Mouse (Mus musculus): ENCODE data around the gene Slc25a11.

Gene Slc25a11

GRCm38 (mm10) chr11:70646691-70647650, at the start of gene Slc25a11, which contains the start of gene Rnf167:
Gene Slc25a11 (minus strand): TSS chr11:70647479.
Gene Rnf167 (plus strand): TSS chr11:70647235.
- DNase-seq (ENCODE audit: low spot score in 2 of 2) = peak; percentile 98

- DNase-seq (ENCODE audit: low spot score in 2 of 2) = no peak
Measured at GRCm38 (mm10) chr11:70693504-70693903, 46.2 kb upstream of the Slc25a11 start.

GRCm38 (mm10) chr11:70689578-70689977, 42.3 kb upstream of the Slc25a11 start:
- DNase-seq (ENCODE audit: low spot score in 2 of 2) = no peak

DNA sequence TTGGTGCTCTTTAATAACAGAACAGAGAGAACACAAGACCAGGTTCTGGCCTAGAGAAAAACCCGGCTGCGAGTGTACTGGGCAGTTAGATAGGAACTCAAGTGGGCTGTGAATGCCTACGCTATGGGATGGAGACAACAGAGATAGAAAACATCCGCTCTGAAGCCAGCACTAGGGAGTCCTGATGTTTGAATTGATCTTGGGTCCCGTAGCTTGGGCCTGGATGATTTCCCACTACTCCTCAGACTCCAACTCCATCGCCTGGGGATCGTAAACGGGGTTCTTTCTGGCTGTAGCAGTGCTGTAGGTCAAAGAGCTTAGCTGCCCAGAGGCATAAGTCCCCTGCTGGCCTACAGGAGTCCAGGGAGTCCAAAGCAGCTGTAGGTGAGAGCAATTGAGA, 41.1 kb upstream of the Slc25a11 start:
- DNase-seq (ENCODE audit: low spot score in 2 of 2) = no peak

DNA sequence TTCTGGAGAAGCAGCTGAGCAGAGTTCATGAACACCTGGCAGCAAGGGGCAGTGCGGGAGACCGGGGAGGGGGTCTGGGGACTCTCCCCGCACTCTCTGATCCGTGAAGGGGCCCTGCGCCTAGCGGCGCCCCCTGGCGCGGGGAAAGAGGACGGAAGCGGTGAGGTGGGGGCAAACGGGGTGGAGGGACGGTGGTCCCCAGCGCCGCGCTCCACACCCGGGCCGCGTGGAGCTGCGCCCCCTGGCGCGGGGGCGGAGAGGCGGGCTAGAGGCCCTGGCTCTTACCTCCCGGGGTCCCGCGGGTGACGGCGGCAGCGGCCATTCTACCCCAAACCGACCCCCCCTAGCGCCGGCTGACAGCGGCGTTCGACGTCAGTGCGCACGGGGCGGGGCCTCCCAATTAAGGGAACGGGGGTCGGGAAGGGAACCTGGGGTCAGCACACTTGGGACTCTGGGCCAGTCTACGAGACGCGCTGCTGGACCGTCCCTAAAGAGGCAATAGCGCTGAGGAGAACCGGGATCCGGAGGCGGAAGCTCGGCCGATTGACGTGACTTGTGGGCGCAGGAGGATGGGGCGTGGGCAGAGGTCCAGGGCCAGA, 40.4 kb upstream of the Slc25a11 start, which contains the start of gene Camta2:
Gene Camta2, minus strand, starts transcription at position 505 of the 599 bp plus-strand sequence.
- DNase-seq (ENCODE audit: low spot score in 2 of 2) = peak; percentile 89 to 92

- peak; percentile 62 to 72 for DNase-seq (ENCODE audit: low spot score in 2 of 2)
Measured at GRCm38 (mm10) chr11:70686901-70687566, 39.8 kb upstream of the Slc25a11 start.

- DNase-seq (ENCODE audit: low spot score in 2 of 2) = no peak
Measured at GRCm38 (mm10) chr11:70683640-70684039, 36.4 kb upstream of the Slc25a11 start.

DNA sequence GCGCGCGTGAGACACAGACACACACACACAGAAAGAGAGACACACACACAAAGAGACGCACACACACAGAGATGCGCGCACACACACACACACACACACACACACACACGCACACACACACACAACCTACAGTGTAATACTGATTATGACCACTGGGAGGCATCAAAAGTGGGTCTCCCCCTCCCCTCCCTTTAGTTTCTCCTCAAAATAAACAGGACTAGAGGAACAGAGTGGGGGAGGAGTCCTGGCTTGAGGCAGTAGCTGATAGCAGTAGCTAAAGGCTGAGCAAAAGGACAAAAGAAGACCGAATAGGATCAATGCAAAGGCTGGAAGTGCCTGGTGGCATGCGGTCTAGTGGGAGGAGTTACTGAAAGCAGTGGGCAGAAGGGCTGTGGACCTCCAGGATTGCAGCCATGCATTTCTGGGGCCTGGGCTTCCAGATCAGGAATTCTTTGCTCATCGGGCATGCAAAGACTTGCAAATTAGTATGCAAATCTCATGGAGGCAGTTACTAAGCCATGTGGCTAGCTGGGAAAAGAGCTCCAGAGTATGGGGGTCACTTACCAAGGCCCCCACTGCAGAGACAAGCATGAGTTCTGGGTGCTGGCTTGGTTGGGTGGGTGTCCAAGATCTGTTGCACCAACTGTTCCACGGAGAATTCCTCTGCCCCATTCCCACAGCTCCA, 34.8 kb upstream of the Slc25a11 start:
- DNase-seq (ENCODE audit: low spot score in 2 of 2) = peak; percentile 65 to 80

GRCm38 (mm10) chr11:70681170-70681569, 33.9 kb upstream of the Slc25a11 start:
- DNase-seq (ENCODE audit: low spot score in 2 of 2) = no peak

DNA sequence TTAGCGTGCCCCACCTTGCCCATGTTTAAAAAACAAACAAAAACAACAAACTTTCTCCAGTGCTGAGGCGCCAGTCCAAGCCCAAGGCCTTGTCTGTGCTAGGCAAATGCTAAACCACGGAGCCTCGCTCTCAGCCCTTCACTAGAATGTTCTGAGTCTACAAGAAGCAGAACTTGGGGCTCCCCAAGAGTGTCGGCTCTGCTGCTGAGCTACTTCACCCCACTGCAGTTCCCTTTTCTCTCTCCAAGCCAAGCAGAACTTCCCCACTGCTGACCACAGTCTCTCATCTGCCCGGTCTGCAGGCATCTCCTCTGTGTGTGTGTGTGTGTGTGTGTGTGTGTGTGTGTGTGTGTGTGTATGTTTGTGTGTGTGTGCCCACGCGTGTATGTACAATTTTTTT, 32.6 kb upstream of the Slc25a11 start:
- DNase-seq (ENCODE audit: low spot score in 2 of 2) = peak in 1 of 2 experiments; percentile 63

GRCm38 (mm10) chr11:70679361-70679760, 32.1 kb upstream of the Slc25a11 start:
- no peak for DNase-seq (ENCODE audit: low spot score in 2 of 2)

DNA sequence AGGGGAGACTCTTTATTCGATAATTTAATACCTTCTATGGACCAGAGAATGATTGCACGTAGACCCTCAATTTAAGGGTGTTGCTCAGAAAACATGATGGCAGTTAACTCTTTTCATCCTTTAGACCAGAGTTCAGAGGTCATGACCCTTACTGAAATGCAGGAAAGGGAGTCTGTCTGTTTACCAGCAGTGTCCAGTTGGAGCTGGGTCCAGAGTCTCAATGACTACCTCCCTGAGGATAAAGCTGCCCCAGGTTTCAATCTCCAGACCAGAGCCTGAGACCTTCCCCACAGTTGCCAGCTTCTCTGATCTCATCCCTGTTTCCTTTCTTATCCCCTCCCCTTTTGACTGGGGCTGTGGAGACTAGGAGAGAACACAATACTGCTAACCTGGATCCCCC, 31.3 kb upstream of the Slc25a11 start:
- DNase-seq (ENCODE audit: low spot score in 2 of 2) = no peak

GRCm38 (mm10) chr11:70678092-70678491, 30.8 kb upstream of the Slc25a11 start:
- no peak for DNase-seq (ENCODE audit: low spot score in 2 of 2)

- DNase-seq (ENCODE audit: low spot score in 2 of 2) = no peak
Measured at GRCm38 (mm10) chr11:70674501-70674900, 27.2 kb upstream of the Slc25a11 start.

DNA sequence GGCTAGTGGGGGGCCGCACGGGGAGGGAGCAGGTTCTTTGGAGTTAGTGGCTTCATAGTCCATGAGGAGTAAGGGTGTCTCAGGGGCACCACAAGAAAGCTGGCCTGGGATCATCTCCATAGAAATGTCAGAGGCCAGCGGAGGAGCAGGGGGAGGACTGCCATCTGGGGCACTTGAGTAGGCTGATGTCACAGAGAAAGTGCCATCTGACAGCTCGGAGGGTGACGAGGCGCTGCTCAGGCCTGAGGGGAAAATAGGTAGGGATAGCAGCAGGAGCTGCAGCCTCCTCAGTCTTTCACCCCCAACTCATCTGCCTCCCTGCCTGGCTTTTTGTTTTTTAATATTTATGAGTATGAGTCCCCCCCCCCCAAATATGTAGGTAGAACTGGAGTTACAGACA, 26.7 kb upstream of the Slc25a11 start:
- no peak for DNase-seq (ENCODE audit: low spot score in 2 of 2)

- DNase-seq (ENCODE audit: low spot score in 2 of 2) = no peak
Measured at GRCm38 (mm10) chr11:70671333-70672047, 24.2 kb upstream of the Slc25a11 start.

GRCm38 (mm10) chr11:70670483-70670882, 23.2 kb upstream of the Slc25a11 start:
- no peak for DNase-seq (ENCODE audit: low spot score in 2 of 2)

DNA sequence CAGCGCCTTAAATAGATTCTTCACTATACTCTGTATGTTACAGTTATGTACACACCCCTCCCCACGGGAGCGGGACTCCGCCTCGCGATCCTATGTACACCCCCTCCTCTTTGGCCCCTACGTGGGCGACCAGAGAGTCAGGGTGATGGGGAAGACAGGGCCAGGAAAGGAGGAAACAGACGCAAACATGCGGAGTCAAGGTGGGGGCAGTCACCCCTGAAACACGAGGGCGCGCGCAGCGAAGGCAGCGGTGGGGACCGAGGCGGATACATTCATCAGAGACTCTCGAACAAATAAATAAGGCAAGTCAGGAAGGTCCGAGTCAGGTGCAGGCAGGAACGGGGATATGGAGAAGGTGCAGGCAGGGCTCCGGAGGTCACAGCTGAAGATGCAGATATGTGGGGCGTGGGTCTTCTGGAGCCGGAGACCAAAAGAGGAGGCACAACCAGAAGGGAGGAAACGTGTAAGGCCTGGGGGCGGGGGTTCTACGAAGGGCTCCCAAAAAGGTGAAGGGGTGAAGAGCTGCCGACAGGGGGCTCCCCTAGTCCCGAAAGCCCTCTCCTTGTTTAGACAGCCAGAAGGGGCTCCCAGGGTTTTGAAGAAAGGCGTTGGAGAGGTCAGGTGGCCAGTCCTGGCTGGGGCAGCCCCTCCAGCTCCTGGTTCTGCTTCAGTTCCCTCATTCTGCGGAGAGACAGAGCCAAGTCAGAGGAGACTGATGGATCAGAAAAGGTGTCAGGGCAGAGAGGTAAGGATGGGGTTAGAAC, 22.5 kb upstream of the Slc25a11 start:
- peak; percentile 84 to 85 for DNase-seq (ENCODE audit: low spot score in 2 of 2)

- DNase-seq (ENCODE audit: low spot score in 2 of 2) = peak; percentile 99 to 100
Measured at GRCm38 (mm10) chr11:70668771-70669505, 21.7 kb upstream of the Slc25a11 start, which contains the start of gene Spag7. Gene Spag7 (minus strand): TSS chr11:70669416.
